Mouse (Mus musculus): ENCODE data around the gene Mtrr. TPM values are rescaled to one million over a fixed set of nuclear protein-coding genes. Genes with fewer than 3 reads are reported as not detected.

Gene Mtrr
- total and polyA plus RNA-seq, 3 experiments, result 35.1 to 40.2 (median 39.4) TPM

DNA sequence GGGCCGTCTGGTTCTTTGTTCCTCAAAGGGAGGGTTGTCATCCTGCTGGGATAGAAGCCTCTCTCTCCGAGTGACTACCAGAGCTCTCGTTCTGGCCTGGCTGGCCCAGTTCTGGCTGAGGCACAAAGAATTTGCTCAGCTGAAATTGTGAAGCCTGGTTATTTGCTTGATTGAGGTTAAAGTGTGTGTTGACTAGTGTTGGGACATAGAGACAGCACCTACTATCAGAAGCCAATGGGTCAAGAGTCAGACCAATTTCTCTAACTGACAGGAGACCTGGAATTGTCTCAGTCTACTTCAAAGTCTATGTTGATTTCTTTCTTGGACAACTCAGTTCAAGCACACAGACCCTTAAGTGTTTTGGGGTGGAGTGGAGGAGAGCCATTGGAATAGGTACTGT, 45.1 kb upstream of the Mtrr start:
- TF ChIP-seq POLR2AphosphoS2 (IDR thresholded peaks at IDR 0.05; ENCODE audit: low read depth, low read length) (no peak), SIN3A (IDR thresholded peaks at IDR 0.05; ENCODE audit: low read length) (no peak), PAX5 (IDR thresholded peaks at IDR 0.05; ENCODE audit: low read length) (no peak), MAZ (IDR thresholded peaks at IDR 0.05; ENCODE audit: low read depth, low read length) (no peak), HCFC1 (IDR thresholded peaks at IDR 0.05; ENCODE audit: low read depth, low read length) (no peak), NELFE (IDR thresholded peaks at IDR 0.05; ENCODE audit: low read depth, low read length) (no peak), MAX (IDR thresholded peaks at IDR 0.05; ENCODE audit: low read length) (no peak), SMC3 (IDR thresholded peaks at IDR 0.05; ENCODE audit: low read depth, low read length) (no peak)
- no peaks in the 10 kb centered on the region for H3K4me1 ChIP-seq (ENCODE audit: control insufficient read depth in 1 of 2, insufficient read depth in 2 of 2)
- peaks cover 58% of the 10 kb centered on the region for H3K9me3 ChIP-seq (replicated peaks; ENCODE audit: low read length)
- dilution Hi-C loops (cut with MboI; ENCODE audit: extremely low pct_ligation_motif_present, extremely low pct_unique_long_range_greater_than_20kb, low sequenced_read_pairs) (no loop called here), in situ Hi-C loops (cut with MboI; ENCODE audit: low pct_ligation_motif_present, low pct_unique_long_range_greater_than_20kb, low sequenced_read_pairs) (no loop called here)
- no peaks in the 10 kb centered on the region for H3K79me2 ChIP-seq (replicated peaks; ENCODE audit: control insufficient read depth, extremely low read depth, insufficient read depth, poor library complexity, severe bottlenecking)
- no peak overlapping the region for H3K4me2 ChIP-seq (ENCODE audit: insufficient read depth, low read depth, poor library complexity, severe bottlenecking)
- no peak overlapping the region for H3K4me3 ChIP-seq (replicated peaks in 1 of 3; ENCODE audit: low read depth in 2 of 3, low read length in 2 of 3, poor library complexity in 1 of 3)
- H3K27me3 ChIP-seq (replicated peaks), result no peaks in the 10 kb centered on the region
- H3K36me3 ChIP-seq (replicated peaks in 1 of 2; ENCODE audit: control insufficient read depth in 1 of 2, insufficient read depth in 1 of 2, low read length in 1 of 2), result no peaks in the 10 kb centered on the region
- DNase-seq (ENCODE audit: extremely low read depth), result no peak
- no peak overlapping the region for H3K9ac ChIP-seq (ENCODE audit: insufficient read depth, low read depth)
- no peak overlapping the region for H3K27ac ChIP-seq (ENCODE audit: insufficient read depth, low read depth)

DNA sequence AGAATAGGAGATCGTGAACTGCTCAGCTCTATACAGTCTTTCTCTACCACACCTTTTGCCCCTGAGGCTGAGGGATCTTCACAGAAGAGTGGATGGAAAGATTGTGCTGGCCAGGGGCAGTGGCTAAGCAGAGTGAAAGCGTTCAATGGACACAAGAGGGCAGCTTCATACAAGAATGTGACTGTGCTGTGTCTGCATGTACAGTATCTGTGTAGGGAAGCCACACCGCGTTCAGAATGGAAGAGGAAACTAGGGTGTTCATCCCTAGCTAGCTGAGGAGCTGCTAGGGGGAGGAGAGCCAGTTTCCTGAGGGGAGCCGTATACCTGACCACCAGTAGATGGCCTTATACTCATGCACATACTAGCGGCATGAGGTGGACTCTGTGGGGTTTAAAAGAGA, 40.8 kb upstream of the Mtrr start:
- Histone ChIP-seq H3K79me2 (replicated peaks; ENCODE audit: control insufficient read depth, extremely low read depth, insufficient read depth, poor library complexity, severe bottlenecking) (no peaks in the 10 kb centered on the region), H3K4me1 (ENCODE audit: control insufficient read depth in 1 of 2, insufficient read depth in 2 of 2) (no peaks in the 10 kb centered on the region), H3K36me3 (replicated peaks in 1 of 2; ENCODE audit: control insufficient read depth in 1 of 2, insufficient read depth in 1 of 2, low read length in 1 of 2) (no peaks in the 10 kb centered on the region), H3K9me3 (replicated peaks; ENCODE audit: low read length) (peaks cover 40% of the 10 kb centered on the region), H3K27ac (ENCODE audit: insufficient read depth, low read depth) (no peak overlapping the region), H3K9ac (ENCODE audit: insufficient read depth, low read depth) (no peak overlapping the region), H3K4me2 (ENCODE audit: insufficient read depth, low read depth, poor library complexity, severe bottlenecking) (no peak overlapping the region), H3K4me3 (replicated peaks in 1 of 3; ENCODE audit: low read depth in 2 of 3, low read length in 2 of 3, poor library complexity in 1 of 3) (no peak overlapping the region), H3K27me3 (replicated peaks) (no peaks in the 10 kb centered on the region)
- TF ChIP-seq MAX (IDR thresholded peaks at IDR 0.05; ENCODE audit: low read length) (no peak), UBTF (IDR thresholded peaks at IDR 0.05; ENCODE audit: low read depth, low read length) (no peak), MAZ (IDR thresholded peaks at IDR 0.05; ENCODE audit: low read depth, low read length) (no peak), POLR2A (IDR thresholded peaks at IDR 0.05; ENCODE audit: low read depth, low read length) (no peak), USF2 (conservative IDR thresholded peaks at IDR 0.05; ENCODE audit: low read depth, low read length) (no peak), POLR2AphosphoS2 (IDR thresholded peaks at IDR 0.05; ENCODE audit: low read depth, low read length) (no peak), ZC3H11A (IDR thresholded peaks at IDR 0.05; ENCODE audit: low read depth, low read length) (no peak), KAT2A (IDR thresholded peaks at IDR 0.05; ENCODE audit: insufficient replicate concordance, low read length) (no peak), SMC3 (IDR thresholded peaks at IDR 0.05; ENCODE audit: low read depth, low read length) (no peak), MXI1 (IDR thresholded peaks at IDR 0.05; ENCODE audit: low read depth, low read length) (no peak), ZNF384 (IDR thresholded peaks at IDR 0.05; ENCODE audit: low read depth, low read length) (no peak), IRF4 (IDR thresholded peaks at IDR 0.05; ENCODE audit: low read depth, low read length) (no peak), MYC (IDR thresholded peaks at IDR 0.05; ENCODE audit: low read depth, low read length) (no peak), MEF2A (IDR thresholded peaks at IDR 0.05; ENCODE audit: borderline replicate concordance, low read depth, low read length) (no peak), EP300 (IDR thresholded peaks at IDR 0.05; ENCODE audit: low read length) (no peak), TCF12 (IDR thresholded peaks at IDR 0.05; ENCODE audit: low read depth, low read length) (no peak), E2F4 (IDR thresholded peaks at IDR 0.05; ENCODE audit: insufficient replicate concordance, low read depth, low read length) (no peak), ETS1 (conservative IDR thresholded peaks at IDR 0.05; ENCODE audit: low read depth, low read length) (no peak), CHD1 (IDR thresholded peaks at IDR 0.05; ENCODE audit: low read depth, low read length) (no peak), HCFC1 (IDR thresholded peaks at IDR 0.05; ENCODE audit: low read depth, low read length) (no peak)
- dilution Hi-C loops (cut with MboI; ENCODE audit: extremely low pct_ligation_motif_present, extremely low pct_unique_long_range_greater_than_20kb, low sequenced_read_pairs) (no loop called here), in situ Hi-C loops (cut with MboI; ENCODE audit: low pct_ligation_motif_present, low pct_unique_long_range_greater_than_20kb, low sequenced_read_pairs) (no loop called here)
- no peak for DNase-seq (ENCODE audit: extremely low read depth)

All from CH12.LX (cell line).